Mouse (Mus musculus) central nervous system, embryonic 18 days (tissue): ENCODE measurements around the gene Ccn5. TPM values are rescaled to one million over a fixed set of nuclear protein-coding genes. Genes with fewer than 3 reads are reported as not detected.

ENCODE experiments used
- polyA plus RNA-seq: library from polyadenylated mRNA; depleted of rRNA; stranded (reverse); fragments of >200 nt; gene quantifications from 2 replicates; pipeline ENCODE4 v1.2.3, GENCODE M21; 2012; rRNA removed

Gene Ccn5
- polyA plus RNA-seq: 0.23 and 0.37 TPM in 2 replicates

DNA sequence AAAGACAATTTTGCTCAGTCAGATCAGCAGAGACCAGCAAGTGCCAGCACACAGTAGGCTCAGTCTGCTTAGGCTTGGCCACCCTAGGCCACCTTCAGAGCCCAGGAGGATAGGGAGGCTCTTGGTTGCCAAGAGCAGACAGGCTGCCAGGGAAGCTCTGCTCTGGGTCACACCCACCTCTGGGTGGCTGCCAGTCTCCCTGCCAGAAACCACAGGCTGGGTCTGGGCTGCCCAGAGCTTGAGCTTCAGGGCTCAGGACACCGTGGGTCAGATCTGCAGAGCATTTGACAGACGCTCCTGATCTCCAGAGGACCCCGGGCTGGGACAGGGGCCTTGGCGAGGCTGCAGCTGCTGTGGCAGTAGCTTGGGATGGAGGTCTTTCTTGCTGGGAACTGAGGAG, at the start of gene Ccn5:
TSS of gene Ccn5 (plus strand) at position 255 of the 400 bp plus-strand sequence.

DNA sequence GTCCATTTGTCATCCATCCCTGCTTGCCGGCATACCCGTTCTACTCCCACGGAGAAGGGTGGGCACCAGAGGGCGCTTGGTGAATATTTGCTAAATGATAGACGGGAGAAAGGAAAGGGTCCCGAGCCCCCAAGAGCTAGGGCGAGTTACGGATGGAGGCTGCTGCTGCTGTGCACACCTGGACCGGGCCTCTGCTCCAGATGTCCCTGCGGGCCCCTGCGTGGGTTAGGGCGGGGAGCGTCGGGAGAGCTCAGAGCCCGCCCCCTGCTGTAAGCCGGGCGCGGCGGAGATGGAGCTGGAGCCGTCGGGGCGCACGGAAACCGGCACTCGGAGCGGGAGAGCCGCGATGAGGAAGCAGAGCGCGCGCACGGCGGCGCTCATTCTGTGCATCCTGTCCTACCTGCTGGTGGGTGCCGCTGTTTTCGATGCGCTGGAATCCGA, 32.8 kb downstream of the Ccn5 start, which contains the start of gene Kcnk15:
TSS of gene Kcnk15 (plus strand) at position 191 of the 441 bp plus-strand sequence.

Other genes with a start within 250 kb of the Ccn5 start
- 28.1 and 28.4 TPM in 2 replicates for gene Ttpal, start 218.5 kb upstream of the Ccn5 start, polyA plus RNA-seq
- 101 and 104 TPM in 2 replicates for gene Serinc3, start 175.7 kb upstream of the Ccn5 start, polyA plus RNA-seq
- gene Pkig, start 162.5 kb upstream of the Ccn5 start, polyA plus RNA-seq: 72.6 and 78.2 TPM in 2 replicates
- 4.0 and 4.4 TPM in 2 replicates for gene Ada, start 70.6 kb upstream of the Ccn5 start, polyA plus RNA-seq
- 0.12 TPM in 1 of 2 replicates, not detected in the other for gene Kcnk15, start 32.8 kb downstream of the Ccn5 start, polyA plus RNA-seq
- 12.1 and 13.0 TPM in 2 replicates for gene Rims4, start 97.8 kb downstream of the Ccn5 start, polyA plus RNA-seq
- 231 and 246 TPM in 2 replicates for gene Ywhab, start 174.1 kb downstream of the Ccn5 start, polyA plus RNA-seq
- gene Pabpc1l, start 204.6 kb downstream of the Ccn5 start, polyA plus RNA-seq: 2.7 and 4.1 TPM in 2 replicates
- 20.1 and 20.6 TPM in 2 replicates for gene Stk4, start 249.5 kb downstream of the Ccn5 start, polyA plus RNA-seq